Mouse (Mus musculus) ES-E14 (cell line): ENCODE measurements around the gene Fcrlb.

ENCODE experiments used
- CHD2 ChIP-seq: IDR thresholded peaks from 2 replicates; pipeline ENCODE4 v1.6.1; 2014; ENCODE audit warnings: mild to moderate bottlenecking, low read depth, low read length, inconsistent platforms
- MAFK ChIP-seq: IDR thresholded peaks from 2 replicates; pipeline ENCODE4 v1.6.1; 2014; ENCODE audit warnings: mild to moderate bottlenecking, low read depth, low read length, inconsistent platforms; ENCODE audit not compliant: insufficient read depth

DNA sequence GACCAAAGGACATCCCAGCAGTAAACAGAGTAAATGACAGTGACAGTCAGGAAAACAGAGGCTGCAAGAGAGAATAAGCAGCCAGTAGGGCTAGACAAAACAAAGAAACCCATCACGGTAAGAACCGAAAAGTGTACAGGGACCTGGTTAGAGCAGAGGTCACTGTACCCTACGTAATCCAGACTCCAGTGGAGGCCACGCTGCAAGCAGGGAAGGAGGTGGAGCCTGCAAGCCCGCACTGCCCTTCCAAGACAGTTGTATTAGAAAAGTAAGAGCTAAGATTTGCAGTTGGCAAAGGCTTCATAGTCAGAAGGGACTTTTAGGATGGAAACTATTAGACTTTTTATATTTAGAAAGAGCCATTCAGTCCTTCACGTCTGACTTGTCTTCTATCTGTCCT, 14.2 kb upstream of the Fcrlb start:
- TF ChIP-seq MAFK (no peak), CHD2 (no peak)
